Mouse (Mus musculus): ENCODE data around the gene Foxa3. TPM values are rescaled to one million over a fixed set of nuclear protein-coding genes. Genes with fewer than 3 reads are reported as not detected.
A peak's percentile ranks its signal among the peaks of the same experiment; 100 is the strongest.

The Foxa3 gene
- polyA plus RNA-seq, 1 experiment from 2014 or later, result 30.8 TPM

DNA sequence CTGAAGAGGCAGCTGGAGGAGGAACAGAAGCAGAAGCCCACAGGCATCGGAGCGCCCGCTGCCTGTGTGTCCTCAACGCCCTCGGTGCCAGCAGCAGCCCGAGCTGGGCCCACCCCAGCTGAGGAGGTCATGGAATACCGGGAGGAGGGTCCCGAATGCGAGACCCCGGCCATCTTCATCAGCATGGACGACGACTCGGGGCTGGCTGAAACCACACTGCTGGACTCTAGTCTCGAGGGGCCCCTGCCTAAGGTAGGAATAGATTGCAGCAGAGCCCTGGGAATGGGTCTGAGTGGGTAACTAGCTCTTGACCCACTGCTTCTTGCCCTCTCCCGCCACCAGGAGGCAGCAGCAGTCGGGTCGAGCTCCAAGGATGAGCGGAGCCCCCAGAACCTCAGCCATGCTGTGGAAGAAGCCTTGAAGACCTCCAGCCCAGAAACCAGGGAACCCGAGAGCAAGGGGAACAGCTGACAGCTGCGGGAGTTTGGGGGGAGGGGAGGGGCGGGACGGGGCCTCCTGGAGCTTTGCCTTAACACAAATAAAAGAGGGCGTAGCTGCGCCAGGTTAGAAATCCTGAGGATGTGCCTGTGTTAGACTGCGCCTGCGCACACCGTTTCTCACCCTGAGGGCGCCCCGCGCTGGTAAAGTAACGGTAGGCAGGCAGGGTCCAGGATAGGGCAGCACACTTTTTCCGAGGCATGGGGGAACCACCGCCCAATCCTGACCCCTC lies 30.9 kb upstream of the Foxa3 start, which contains the start of gene Rsph6a:
Gene Rsph6a, plus strand, starts transcription at position 644 of the 730 bp plus-strand sequence.
- Histone ChIP-seq H3K4me3 (ENCODE audit: low read length) (no peak within 1 kb of the TSS), H3K27me3 (replicated peaks; ENCODE audit: control insufficient read depth, insufficient read depth, low read length) (no peaks in the 10 kb centered on the region), H3K4me2 (ENCODE audit: low read depth, low read length) (peak within 1 kb of the TSS; percentile 24; the same call in 1 of the 2 replicates), H3K27ac (ENCODE audit: low read length) (no peak within 1 kb of the TSS), H3K9me3 (ENCODE audit: control insufficient read depth, low read length) (no peaks in the 10 kb centered on the region), H3K36me3 (ENCODE audit: control insufficient read depth, insufficient read depth, low read length) (peaks cover 14% of the 10 kb centered on the region), H3K4me1 (ENCODE audit: control insufficient read depth, insufficient read depth, low read length) (peaks cover 9% of the 10 kb centered on the region; the same call in 1 of the 2 replicates), H3K9ac (ENCODE audit: low read depth, low read length) (peak within 1 kb of the TSS; percentile 22; the same call in 1 of the 2 replicates)
- WGBS, result 31% methylated on average over 33 of the region's 33 CpGs
- ATAC-seq, result peak; percentile 39; the same call in 1 of the 2 replicates

DNA sequence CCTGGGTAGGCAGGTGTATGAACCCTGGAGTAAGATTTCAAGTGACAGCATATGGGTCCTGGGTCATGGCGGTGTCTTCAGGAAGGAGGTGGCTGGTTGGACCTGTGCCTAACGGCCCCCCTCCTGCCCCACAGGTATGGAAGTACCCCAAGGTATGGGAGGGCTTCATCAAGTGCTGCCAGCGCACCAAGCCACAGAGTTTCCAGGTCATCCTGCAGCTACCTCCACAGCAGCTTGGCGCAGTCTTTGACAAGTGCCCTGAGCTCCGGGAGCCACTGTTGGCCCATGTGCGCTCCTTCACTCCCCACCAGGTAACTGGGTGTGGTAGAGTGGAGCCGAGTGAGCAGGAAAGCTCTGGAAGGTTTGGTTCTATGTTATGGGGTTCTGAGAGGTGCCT lies 29.8 kb upstream of the Foxa3 start:
- peaks cover 16% of the 10 kb centered on the region for H3K36me3 ChIP-seq (ENCODE audit: control insufficient read depth, insufficient read depth, low read length)
- no peak overlapping the region for H3K9ac ChIP-seq (ENCODE audit: low read depth, low read length)
- H3K4me1 ChIP-seq (ENCODE audit: control insufficient read depth, insufficient read depth, low read length), result peaks cover 9% of the 10 kb centered on the region; the same call in 1 of the 2 replicates
- no peaks in the 10 kb centered on the region for H3K9me3 ChIP-seq (ENCODE audit: control insufficient read depth, low read length)
- H3K4me2 ChIP-seq (ENCODE audit: low read depth, low read length), result no peak overlapping the region
- no peak overlapping the region for H3K27ac ChIP-seq (ENCODE audit: low read length)
- H3K27me3 ChIP-seq (replicated peaks; ENCODE audit: control insufficient read depth, insufficient read depth, low read length), result no peaks in the 10 kb centered on the region
- ATAC-seq, result no peak
- 87% methylated on average over 7 of the region's 7 CpGs for WGBS
- no peak overlapping the region for H3K4me3 ChIP-seq (ENCODE audit: low read length)

- ATAC-seq, result no peak
- peaks cover 9% of the 10 kb centered on the region; the same call in 1 of the 2 replicates for H3K4me1 ChIP-seq (ENCODE audit: control insufficient read depth, insufficient read depth, low read length)
- H3K27me3 ChIP-seq (replicated peaks; ENCODE audit: control insufficient read depth, insufficient read depth, low read length), result no peaks in the 10 kb centered on the region
- no peak overlapping the region for H3K9ac ChIP-seq (ENCODE audit: low read depth, low read length)
- no peak overlapping the region for H3K27ac ChIP-seq (ENCODE audit: low read length)
- 86% methylated on average over 15 of the region's 15 CpGs for WGBS
- H3K9me3 ChIP-seq (ENCODE audit: control insufficient read depth, low read length), result no peaks in the 10 kb centered on the region
- no peak overlapping the region for H3K4me2 ChIP-seq (ENCODE audit: low read depth, low read length)
- no peak overlapping the region for H3K4me3 ChIP-seq (ENCODE audit: low read length)
- H3K36me3 ChIP-seq (ENCODE audit: control insufficient read depth, insufficient read depth, low read length), result peaks cover 20% of the 10 kb centered on the region
Measured at GRCm38 (mm10) chr7:19052345-19053135, 29.2 kb upstream of the Foxa3 start.

DNA sequence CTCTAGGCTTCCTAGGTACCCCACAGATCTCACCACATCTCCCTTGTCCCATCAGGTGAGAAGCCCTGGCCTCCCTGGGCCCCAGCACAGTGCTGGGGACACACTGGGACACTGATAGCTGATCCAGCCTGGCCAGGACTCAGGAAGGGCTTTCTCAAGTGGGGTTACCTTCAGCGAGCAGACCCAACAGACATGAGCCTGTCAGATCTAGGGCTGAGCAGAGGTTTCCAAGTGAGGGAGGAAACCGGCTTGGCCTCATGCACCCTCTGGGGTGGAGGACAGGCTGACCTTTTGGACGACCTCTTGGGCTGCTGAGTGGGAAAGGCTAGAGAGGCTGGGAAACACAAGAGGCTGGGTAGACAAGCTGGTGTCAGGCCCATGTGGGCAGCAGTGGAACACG lies 27.8 kb upstream of the Foxa3 start:
- Histone ChIP-seq H3K9ac (ENCODE audit: low read depth, low read length) (no peak overlapping the region), H3K27ac (ENCODE audit: low read length) (no peak overlapping the region), H3K36me3 (ENCODE audit: control insufficient read depth, insufficient read depth, low read length) (peaks cover 25% of the 10 kb centered on the region), H3K27me3 (replicated peaks; ENCODE audit: control insufficient read depth, insufficient read depth, low read length) (no peaks in the 10 kb centered on the region), H3K4me1 (ENCODE audit: control insufficient read depth, insufficient read depth, low read length) (peaks cover 9% of the 10 kb centered on the region; the same call in 1 of the 2 replicates), H3K4me3 (ENCODE audit: low read length) (no peak overlapping the region), H3K4me2 (ENCODE audit: low read depth, low read length) (no peak overlapping the region), H3K9me3 (ENCODE audit: control insufficient read depth, low read length) (no peaks in the 10 kb centered on the region)
- WGBS, result 77% methylated on average over 4 of the region's 4 CpGs
- no peak for ATAC-seq

DNA sequence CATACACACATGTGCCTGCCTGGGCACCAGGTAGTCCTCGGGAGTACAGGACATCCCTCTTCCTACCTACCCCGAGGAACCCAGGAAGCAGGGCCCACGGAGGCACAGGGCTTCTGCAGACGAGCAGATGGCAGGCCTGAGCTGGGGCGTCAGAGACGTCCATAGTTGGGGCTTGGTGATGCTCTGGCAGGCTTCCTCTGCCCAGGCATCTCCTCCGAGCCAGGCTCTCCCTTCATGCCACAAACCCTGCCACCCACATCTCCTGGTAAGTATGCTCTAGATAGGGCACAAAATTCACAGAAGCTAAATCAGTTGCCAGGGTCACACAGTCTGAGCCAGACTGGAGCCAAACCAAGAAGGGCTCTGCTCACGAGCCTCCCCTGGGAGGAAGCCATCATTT lies 26.8 kb upstream of the Foxa3 start:
- 83% methylated on average over 8 of the region's 8 CpGs for WGBS
- no peak overlapping the region for H3K4me3 ChIP-seq (ENCODE audit: low read length)
- H3K9ac ChIP-seq (ENCODE audit: low read depth, low read length), result no peak overlapping the region

DNA sequence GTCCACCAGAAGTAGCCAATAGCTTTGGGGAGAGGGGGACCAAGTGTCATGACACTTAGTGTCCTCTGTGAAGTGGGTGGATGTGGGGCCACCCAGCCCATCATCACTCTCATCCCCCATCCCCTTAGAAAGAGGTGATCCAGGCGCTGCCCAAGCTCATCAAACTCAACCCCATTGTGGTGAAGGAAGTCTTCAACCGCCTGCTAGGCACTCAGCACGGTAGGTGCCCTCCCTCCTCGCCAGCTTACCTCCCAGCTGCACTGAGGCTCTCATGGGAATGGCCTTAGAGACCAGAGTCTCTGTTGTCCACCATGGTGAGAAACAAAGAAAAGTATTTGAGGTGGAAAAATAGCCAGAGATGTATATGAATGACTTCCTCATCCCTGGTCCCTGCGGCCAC lies 25.9 kb upstream of the Foxa3 start:
- H3K4me2 ChIP-seq (ENCODE audit: low read depth, low read length), result no peak overlapping the region
- no peak overlapping the region for H3K4me3 ChIP-seq (ENCODE audit: low read length)
- peaks cover 40% of the 10 kb centered on the region for H3K36me3 ChIP-seq (ENCODE audit: control insufficient read depth, insufficient read depth, low read length)
- no peak overlapping the region for H3K27ac ChIP-seq (ENCODE audit: low read length)
- 0 out of 2 replicates have a peak, but pooled peaks cover 4% of the 10 kb centered on the region for H3K4me1 ChIP-seq (ENCODE audit: control insufficient read depth, insufficient read depth, low read length)
- no peaks in the 10 kb centered on the region for H3K9me3 ChIP-seq (ENCODE audit: control insufficient read depth, low read length)
- no peaks in the 10 kb centered on the region for H3K27me3 ChIP-seq (replicated peaks; ENCODE audit: control insufficient read depth, insufficient read depth, low read length)
- WGBS, result 86% methylated on average over 5 of the region's 5 CpGs
- ATAC-seq, result no peak
- no peak overlapping the region for H3K9ac ChIP-seq (ENCODE audit: low read depth, low read length)

More for the DNA sequence above, 26.8 kb upstream of the Foxa3 start:
- peaks cover 9% of the 10 kb centered on the region; the same call in 1 of the 2 replicates for H3K4me1 ChIP-seq (ENCODE audit: control insufficient read depth, insufficient read depth, low read length)
- no peak overlapping the region for H3K4me2 ChIP-seq (ENCODE audit: low read depth, low read length)
- H3K27ac ChIP-seq (ENCODE audit: low read length), result no peak overlapping the region
- H3K9me3 ChIP-seq (ENCODE audit: control insufficient read depth, low read length), result no peaks in the 10 kb centered on the region
- peaks cover 34% of the 10 kb centered on the region for H3K36me3 ChIP-seq (ENCODE audit: control insufficient read depth, insufficient read depth, low read length)
- no peaks in the 10 kb centered on the region for H3K27me3 ChIP-seq (replicated peaks; ENCODE audit: control insufficient read depth, insufficient read depth, low read length)
- ATAC-seq, result no peak

GRCm38 (mm10) chr7:19048006-19048527 lies 24.7 kb upstream of the Foxa3 start:
- Histone ChIP-seq H3K27ac (ENCODE audit: low read length) (no peak overlapping the region), H3K9ac (ENCODE audit: low read depth, low read length) (no peak overlapping the region), H3K4me2 (ENCODE audit: low read depth, low read length) (no peak overlapping the region), H3K9me3 (ENCODE audit: control insufficient read depth, low read length) (no peaks in the 10 kb centered on the region), H3K27me3 (replicated peaks; ENCODE audit: control insufficient read depth, insufficient read depth, low read length) (no peaks in the 10 kb centered on the region), H3K4me3 (ENCODE audit: low read length) (no peak overlapping the region), H3K36me3 (ENCODE audit: control insufficient read depth, insufficient read depth, low read length) (peaks cover 44% of the 10 kb centered on the region), H3K4me1 (ENCODE audit: control insufficient read depth, insufficient read depth, low read length) (no peaks in the 10 kb centered on the region)
- no peak for ATAC-seq
- WGBS, result 85% methylated on average over 14 of the region's 14 CpGs

GRCm38 (mm10) chr7:19046286-19047069 lies 23.1 kb upstream of the Foxa3 start:
- Histone ChIP-seq H3K27ac (ENCODE audit: low read length) (no peak overlapping the region), H3K4me3 (ENCODE audit: low read length) (no peak overlapping the region), H3K4me1 (ENCODE audit: control insufficient read depth, insufficient read depth, low read length) (no peaks in the 10 kb centered on the region), H3K9ac (ENCODE audit: low read depth, low read length) (no peak overlapping the region), H3K9me3 (ENCODE audit: control insufficient read depth, low read length) (no peaks in the 10 kb centered on the region), H3K27me3 (replicated peaks; ENCODE audit: control insufficient read depth, insufficient read depth, low read length) (no peaks in the 10 kb centered on the region), H3K36me3 (ENCODE audit: control insufficient read depth, insufficient read depth, low read length) (peaks cover 54% of the 10 kb centered on the region), H3K4me2 (ENCODE audit: low read depth, low read length) (no peak overlapping the region)
- WGBS, result 89% methylated on average over 11 of the region's 11 CpGs
- no peak for ATAC-seq

- no peaks in the 10 kb centered on the region for H3K9me3 ChIP-seq (ENCODE audit: control insufficient read depth, low read length)
- H3K27ac ChIP-seq (ENCODE audit: low read length), result no peak overlapping the region
- H3K27me3 ChIP-seq (replicated peaks; ENCODE audit: control insufficient read depth, insufficient read depth, low read length), result no peaks in the 10 kb centered on the region
- no peak overlapping the region for H3K9ac ChIP-seq (ENCODE audit: low read depth, low read length)
- no peak overlapping the region for H3K4me2 ChIP-seq (ENCODE audit: low read depth, low read length)
- WGBS, result 91% methylated on average over 6 of the region's 6 CpGs
- no peak for ATAC-seq
- no peaks in the 10 kb centered on the region for H3K4me1 ChIP-seq (ENCODE audit: control insufficient read depth, insufficient read depth, low read length)
- H3K36me3 ChIP-seq (ENCODE audit: control insufficient read depth, insufficient read depth, low read length), result peaks cover 61% of the 10 kb centered on the region
- no peak overlapping the region for H3K4me3 ChIP-seq (ENCODE audit: low read length)
Measured at GRCm38 (mm10) chr7:19044616-19045015, 21.3 kb upstream of the Foxa3 start.
